Mouse (Mus musculus): ENCODE measurements at regions not wholly inside any gene's neighbourhood (a gene's known extent, or its start where the extent isn't known, plus 50 kb on each side); places are given as distances from the start of the nearest gene placed in this dataset.
"Not testable (repeated sequence)": the region's sequence is repeated elsewhere in the genome, so short reads cannot be mapped to it uniquely, and the experiment has no call there.

- peak; percentile 49 to 57 for DNase-seq
These were observed 219.2 kb downstream of the Bcl11a start for GRCm38 (mm10) chr11:24296893-24297624.

GRCm38 (mm10) chr11:24297763-24298162 lies 219.9 kb downstream of the Bcl11a start:
- peak in 1 of 2 experiments; percentile 14 for DNase-seq

GRCm38 (mm10) chr11:24300351-24300750 lies 222.5 kb downstream of the Bcl11a start:
- no peak for DNase-seq

DNA sequence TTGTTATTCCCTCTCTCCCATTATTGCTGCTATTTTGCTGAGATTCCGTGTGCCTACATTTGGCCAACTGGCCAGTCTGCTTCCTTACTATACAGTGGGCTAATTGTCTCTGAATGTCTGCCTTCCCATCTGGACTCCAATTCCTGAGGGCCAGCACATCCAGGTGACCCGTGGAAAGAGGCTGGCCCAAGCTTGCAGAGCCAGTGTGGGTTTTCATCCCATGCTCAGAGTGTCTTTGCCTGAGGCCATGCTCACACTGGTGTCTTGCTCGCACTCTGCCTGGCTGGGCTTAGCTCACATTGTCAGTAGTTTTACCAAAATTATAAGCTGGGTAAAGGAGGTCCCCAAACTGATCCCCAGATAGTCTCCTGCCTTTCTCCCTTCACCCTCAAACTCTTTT lies 223.3 kb downstream of the Bcl11a start:
- no peak for DNase-seq

DNA sequence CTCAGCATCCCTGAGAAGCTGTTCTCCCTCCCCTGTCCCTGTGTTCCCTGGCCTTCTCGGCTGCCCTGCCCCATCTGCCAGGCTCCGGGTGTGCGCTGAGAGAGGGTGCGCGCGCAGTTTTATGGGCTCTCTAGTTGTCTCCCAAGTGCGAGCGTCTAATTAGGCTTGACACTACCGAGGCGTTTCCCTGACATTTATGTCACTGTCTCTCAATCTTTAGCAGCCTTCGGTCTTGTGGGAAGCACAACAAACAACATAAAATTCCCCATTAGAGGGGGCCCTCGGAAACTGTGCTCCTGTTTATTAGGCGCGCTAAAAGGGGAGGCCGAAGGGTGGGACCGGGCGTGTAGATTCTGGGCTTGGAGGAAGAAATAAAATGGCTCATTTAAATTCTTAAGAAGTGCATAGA lies 227.3 kb downstream of the Bcl11a start:
- peak; percentile 78 to 85 for DNase-seq

- DNase-seq: no peak
These were observed 227.8 kb downstream of the Bcl11a start for GRCm38 (mm10) chr11:24305691-24306090.

GRCm38 (mm10) chr11:24306101-24306500 lies 228.2 kb downstream of the Bcl11a start:
- DNase-seq: no peak

DNA sequence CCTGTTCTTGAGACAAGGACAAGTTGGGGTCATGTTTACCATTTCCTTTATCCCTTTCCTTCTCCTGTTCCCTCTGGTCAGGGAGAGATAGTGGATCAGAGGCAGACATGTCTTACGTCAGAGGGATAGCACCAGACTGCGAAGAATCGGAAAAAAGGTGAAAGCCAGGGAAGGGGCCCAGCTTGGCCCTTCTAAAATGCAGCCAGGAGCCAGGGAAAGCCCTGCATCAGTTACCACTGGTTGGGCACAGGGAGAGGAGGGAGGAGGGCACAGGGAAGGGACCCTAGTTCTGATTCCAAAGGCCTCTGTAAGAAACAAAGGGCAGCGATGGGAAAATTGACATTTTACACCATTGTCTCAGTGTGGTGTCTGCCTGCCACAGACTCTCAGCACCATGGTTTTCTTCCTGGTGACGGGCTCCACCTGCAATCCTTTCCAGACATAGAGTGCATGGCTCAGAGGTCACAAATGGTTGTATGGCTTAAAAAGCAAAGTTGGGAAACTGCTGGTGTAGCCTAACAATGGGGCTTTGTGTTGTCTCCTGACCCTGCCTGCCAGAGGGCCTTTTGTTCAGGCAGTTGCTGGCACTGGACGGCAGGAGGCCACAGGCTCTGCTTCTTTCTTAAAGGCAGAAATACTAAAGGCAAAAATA lies 229.9 kb downstream of the Bcl11a start:
- no peak for DNase-seq

- no peak for DNase-seq
These were observed 230.4 kb downstream of the Bcl11a start for GRCm38 (mm10) chr11:24308253-24308633.

GRCm38 (mm10) chr11:24314046-24314445 lies 236.2 kb downstream of the Bcl11a start:
- peak; percentile 41 to 60 for DNase-seq

DNA sequence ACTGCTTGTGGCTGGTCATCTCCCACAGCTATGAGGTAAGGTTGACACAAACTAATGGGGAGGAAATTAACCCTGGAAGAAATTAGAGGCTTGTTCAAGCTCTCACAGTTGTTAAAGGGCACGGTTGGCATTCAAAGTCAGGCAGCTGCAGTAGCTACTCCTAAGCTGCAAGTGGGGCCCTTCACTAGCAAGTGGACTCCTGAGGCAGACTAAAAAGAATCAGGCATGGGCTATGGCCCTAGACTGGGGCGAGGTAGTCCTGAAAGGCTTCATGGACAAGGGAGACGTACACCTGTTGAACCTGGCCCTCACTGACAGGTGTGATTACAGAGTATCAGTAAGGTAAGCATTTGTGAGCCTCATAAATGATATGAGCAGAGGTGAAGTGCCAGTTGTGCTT lies 237.7 kb downstream of the Bcl11a start:
- DNase-seq: no peak

GRCm38 (mm10) chr11:24316198-24316597 lies 238.3 kb downstream of the Bcl11a start:
- DNase-seq: peak; percentile 80

DNA sequence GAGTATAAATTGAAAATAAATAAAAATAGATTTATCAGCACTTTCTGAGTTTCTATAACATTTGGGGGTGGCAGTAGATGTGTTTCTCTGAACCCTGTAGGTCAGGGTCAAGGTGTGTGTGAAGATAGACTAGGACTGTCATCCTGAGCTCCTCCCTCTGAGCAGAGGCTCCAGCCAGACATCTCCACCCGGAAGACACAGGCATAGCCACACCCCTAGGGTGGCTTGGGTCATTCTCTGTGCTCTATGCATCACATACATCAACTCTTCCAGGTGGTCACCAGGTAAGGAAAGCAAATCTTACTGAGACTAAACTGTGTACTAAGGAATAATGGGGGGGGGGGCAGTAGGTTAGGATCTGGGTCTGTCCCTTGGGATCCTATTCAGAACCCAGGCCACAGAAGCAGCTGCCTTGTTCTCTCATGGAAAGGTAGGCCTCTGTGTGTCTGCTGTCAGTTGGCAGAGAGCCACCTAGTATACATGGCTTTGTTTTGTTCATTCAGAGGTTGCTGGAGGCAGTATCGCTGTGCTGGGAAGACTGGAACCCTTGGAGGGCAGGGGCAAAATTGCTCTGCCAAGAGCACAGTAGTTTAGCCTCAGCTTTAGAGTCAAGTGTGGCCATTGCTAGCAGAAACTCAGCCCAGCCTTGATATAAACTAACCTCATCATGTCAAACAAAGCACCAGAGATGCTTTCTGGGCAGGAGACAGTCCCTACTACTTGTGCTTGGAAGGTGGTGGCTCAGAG lies 240.3 kb downstream of the Bcl11a start:
- DNase-seq: no peak

GRCm38 (mm10) chr11:24319222-24319621 lies 241.4 kb downstream of the Bcl11a start:
- DNase-seq: no peak

GRCm38 (mm10) chr11:24322412-24322811 lies 244.6 kb downstream of the Bcl11a start:
- DNase-seq: not testable (repeated sequence)

- no peak for DNase-seq
These were observed 250.6 kb downstream of the Bcl11a start for GRCm38 (mm10) chr11:24328481-24328880.

DNA sequence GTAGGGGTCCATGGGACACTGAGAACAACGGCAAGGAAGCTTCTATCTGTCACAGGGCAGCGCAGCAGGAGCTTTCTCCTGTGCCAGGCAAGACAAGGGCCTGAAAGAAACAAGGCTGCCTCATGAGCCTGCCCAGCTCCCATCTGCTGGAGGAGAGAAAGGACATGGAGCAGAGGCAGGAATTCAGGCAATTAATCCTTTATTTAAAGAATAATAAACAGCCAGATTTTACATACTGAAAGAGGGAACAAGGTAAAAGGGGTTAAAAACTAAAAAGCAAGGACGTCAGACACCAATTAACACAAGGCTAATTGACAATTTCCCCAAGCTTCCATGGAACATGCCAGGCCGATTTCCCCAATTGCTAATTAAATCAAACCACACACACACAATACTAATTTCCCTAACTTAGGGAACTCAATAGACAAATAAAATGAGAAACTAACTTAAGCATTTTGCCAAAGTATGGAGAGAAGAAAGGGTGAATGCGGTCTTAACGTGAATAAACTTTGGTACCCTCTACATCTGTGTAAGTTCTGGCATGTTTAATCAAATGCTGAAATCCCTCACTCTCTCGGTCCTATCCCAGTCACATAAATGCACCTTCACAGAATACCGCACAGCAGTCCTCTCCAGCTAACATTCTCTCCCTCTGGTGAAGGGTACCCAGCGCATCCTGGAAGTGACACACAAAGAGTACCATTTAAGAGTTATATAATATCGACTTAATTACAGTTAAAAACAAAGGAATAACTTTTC lies 252.7 kb downstream of the Bcl11a start:
- DNase-seq: peak in 1 of 2 experiments; percentile 38

- no peak for DNase-seq
These were observed 254.4 kb downstream of the Bcl11a start for GRCm38 (mm10) chr11:24332241-24332640.

DNA sequence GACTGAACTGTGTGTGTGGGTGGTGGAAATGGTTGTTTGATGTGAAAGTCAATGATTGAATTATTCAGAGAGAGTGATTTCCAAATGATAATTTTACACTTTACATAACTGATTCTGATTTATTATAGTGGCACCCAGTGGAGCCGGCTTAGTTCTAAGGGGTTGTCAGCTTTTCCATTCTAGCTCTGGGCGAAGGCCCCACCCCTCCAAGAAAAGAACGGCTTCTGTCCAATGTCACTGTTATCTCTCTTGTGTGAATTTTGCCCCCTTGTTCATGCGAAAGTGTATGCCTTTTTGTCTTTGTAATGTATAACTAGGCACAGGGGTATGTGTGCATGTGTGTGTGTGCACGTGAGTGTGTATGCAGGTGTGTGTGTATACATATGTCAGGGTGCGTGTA lies 255.3 kb downstream of the Bcl11a start:
- DNase-seq: no peak

DNA sequence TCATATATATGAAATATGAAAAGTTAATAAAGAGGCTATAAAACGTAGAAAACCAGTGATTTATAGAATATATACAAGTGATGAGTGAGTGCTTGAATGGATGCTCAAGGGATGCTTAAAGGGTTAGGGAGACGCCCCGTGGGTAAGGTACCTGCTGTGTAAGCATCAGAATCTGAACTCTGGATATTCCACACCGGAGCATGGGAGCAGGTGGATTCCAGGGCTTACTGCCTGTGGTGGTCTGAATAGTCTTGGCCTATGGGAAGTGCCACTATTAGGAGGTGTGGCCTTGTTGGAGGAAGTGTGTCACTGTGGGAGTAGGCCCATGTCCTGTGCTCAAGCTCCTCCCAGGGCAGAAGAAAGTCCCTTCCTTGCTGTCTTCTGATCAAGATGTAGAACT lies 257.4 kb downstream of the Bcl11a start:
- no peak for DNase-seq

GRCm38 (mm10) chr11:24338111-24338510 lies 260.3 kb downstream of the Bcl11a start:
- peak; percentile 44 to 71 for DNase-seq

DNA sequence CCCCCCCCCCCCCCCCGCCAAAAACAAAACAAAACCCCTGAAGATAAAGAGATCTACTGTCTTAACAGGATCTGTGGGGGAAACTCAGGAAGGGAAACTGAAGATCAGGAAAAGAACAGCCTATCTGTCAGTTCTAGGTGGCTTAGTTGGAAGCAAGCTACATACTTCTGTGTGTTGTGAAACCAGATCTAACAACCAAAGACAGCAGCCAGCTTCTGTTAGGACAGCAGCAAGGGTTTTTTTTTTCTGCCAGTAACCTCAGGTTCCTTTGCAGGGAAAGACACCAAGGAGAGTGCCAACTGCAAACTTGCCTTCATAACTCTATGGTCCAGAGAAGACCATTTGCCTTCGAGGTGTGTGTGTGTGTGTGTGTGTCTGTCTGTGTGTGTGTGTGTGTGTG lies 261.2 kb downstream of the Bcl11a start:
- DNase-seq: no peak

GRCm38 (mm10) chr11:24340677-24341076 lies 262.8 kb downstream of the Bcl11a start:
- DNase-seq: no peak

Data from cerebellum, postnatal 10 days (tissue).